ENCODE assay signal across 9 mouse cellular contexts in the genomic region with DNA sequence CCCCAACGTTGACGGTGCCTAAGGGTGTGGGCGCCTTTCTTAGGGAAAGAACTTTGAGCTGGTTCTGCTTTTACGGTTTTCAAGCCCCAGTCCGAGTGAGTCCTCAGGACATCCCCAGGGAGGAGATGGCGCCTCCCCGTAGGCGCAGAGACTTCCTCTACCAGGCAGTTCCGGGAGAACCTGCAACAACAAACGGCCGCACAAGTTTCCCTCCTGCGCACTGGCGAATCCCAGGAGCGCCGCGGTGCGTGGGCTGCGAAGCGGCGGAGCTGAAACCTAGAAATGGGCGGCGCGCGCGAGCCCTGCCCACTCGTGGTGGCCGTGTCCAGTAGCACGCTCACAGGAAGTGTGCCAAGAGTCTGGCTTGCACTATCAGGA. TPM values are rescaled to one million over a fixed set of nuclear protein-coding genes. Genes with fewer than 3 reads are reported as not detected.
DNase-seq lines count a peak whose midpoint lies in the region; ATAC-seq and TF ChIP-seq lines count a peak whose summit lies in the region.
"Had no signal": no experiment of that assay in that cellular context is flagged by ENCODE, and none has a peak within 500 bp of the region (broad histone marks: within the 10 kb centered on the region; RNA-seq: fewer than 3 reads in every experiment).

No protein-coding gene starts in this region.

- H3K4me2 ChIP-seq in lung, postnatal 0 days (replicated peaks; ENCODE audit: low read depth, low read length) = peak overlapping the region; percentile 96

- H3K9ac ChIP-seq in lung, postnatal 0 days (replicated peaks; ENCODE audit: low read depth) = no peak overlapping the region; the same call in 1 of the 2 replicates

- no peaks in the 10 kb centered on the region for H3K9me3 ChIP-seq in hindbrain, embryonic 10.5 days
- no peaks in the 10 kb centered on the region for H3K9me3 ChIP-seq in lung, postnatal 0 days (ENCODE audit: low read length)

- H3K36me3 ChIP-seq in hindbrain, embryonic 10.5 days = no peaks in the 10 kb centered on the region
- no peaks in the 10 kb centered on the region for H3K36me3 ChIP-seq in lung, postnatal 0 days (ENCODE audit: insufficient read depth, low read length)

- TF ChIP-seq EP300 in lung, postnatal 0 days (IDR thresholded peaks at IDR 0.05) = no peak

- WGBS in hindbrain, embryonic 10.5 days = 2% methylated on average over 28 of the region's 28 CpGs
- 0% methylated on average over 28 of the region's 28 CpGs for WGBS in lung, postnatal 0 days

- peaks cover 74% of the 10 kb centered on the region for H3K27me3 ChIP-seq in hindbrain, embryonic 10.5 days (ENCODE audit: insufficient read depth, poor library complexity, severe bottlenecking)
- H3K27me3 ChIP-seq in lung, postnatal 0 days (replicated peaks; ENCODE audit: insufficient read depth, low read length) = no peaks in the 10 kb centered on the region
- H3K27me3 ChIP-seq: Patski had no signal

- ATAC-seq in lung, postnatal 0 days = peak; percentile 47
- no peak for ATAC-seq in monocyte, adult 5-6 weeks (replicated peaks; ENCODE audit: insufficient number of reproducible peaks, low FRiP score, low TSS enrichment, poor library complexity, severe bottlenecking)
- ATAC-seq: Patski had no signal

- peak overlapping the region; percentile 67; the same call in 1 of the 2 replicates for H3K27ac ChIP-seq in hindbrain, embryonic 10.5 days
- no peak overlapping the region for H3K27ac ChIP-seq in lung, postnatal 0 days (ENCODE audit: low read length)

- peak overlapping the region; percentile 65 for H3K4me3 ChIP-seq in hindbrain, embryonic 10.5 days
- H3K4me3 ChIP-seq in lung, postnatal 0 days (ENCODE audit: low read depth, low read length) = peak overlapping the region; percentile 53

- peaks cover 37% of the 10 kb centered on the region for H3K4me1 ChIP-seq in hindbrain, embryonic 10.5 days (replicated peaks)
- H3K4me1 ChIP-seq in lung, postnatal 0 days (ENCODE audit: insufficient read depth, low read depth, low read length) = peaks cover 4% of the 10 kb centered on the region; the same call in 1 of the 2 replicates

- peak; percentile 14; the same call in 1 of the 2 replicates for TF ChIP-seq CTCF in lung, postnatal 0 days (IDR thresholded peaks at IDR 0.05)

- DNase-seq in ZHBTc4 (ENCODE audit: low read depth, low spot score) = peak; percentile 47
- peak; percentile 71 for DNase-seq in cerebellum, adult 9-11 months
- peak; percentile 51 to 52 for DNase-seq in frontal cortex, postnatal 36 days (ENCODE audit: low spot score in 2 of 2)
- DNase-seq in hindbrain, embryonic 10.5 days (ENCODE audit: low spot score) = peak; percentile 46
- peak; percentile 15 to 29 for DNase-seq in layer of hippocampus, postnatal 10 days (ENCODE audit: low spot score in 2 of 2)
- DNase-seq in lung, postnatal 0 days (ENCODE audit: low spot score) = peak; percentile 66
- DNase-seq in ovary, postnatal 14 days (ENCODE audit: low spot score) = peak; percentile 64

RNA-seq across cellular contexts. Expression of gene Prr15, which starts 2.0 kb away (rescaled TPM):
- 1.1 and 4.0 TPM in 2 replicates for polyA plus RNA-seq in hindbrain, embryonic 10.5 days (2016; fragmentation: Nextera tagmentation; extraction: Ambion mirVana)
- 1 to 10 TPM; 1.0 to 2.0 TPM for total RNA-seq in layer of hippocampus, postnatal 10 days (2021)
- polyA plus RNA-seq in lung, postnatal 0 days (2015; fragmentation: Nextera tagmentation; extraction: Ambion mirVana) = 6.8 and 7.6 TPM in 2 replicates
- total RNA-seq in monocyte, adult 5-6 weeks (2017) = 0.58 to 0.75 TPM in 2 of 3 replicates, not detected in the other
